Mouse (Mus musculus) R1 (cell line): ENCODE data around the gene Aco2.

Source experiments
- DNase-seq: peaks from one replicate; pipeline ENCODE4 v3.0.0-alpha.2; 2018; ENCODE audit warnings: low read depth, low spot score

Aco2 gene

GRCm38 (mm10) chr15:81845724-81846123, 26.4 kb upstream of the Aco2 start:
- DNase-seq = peak; percentile 48

DNA sequence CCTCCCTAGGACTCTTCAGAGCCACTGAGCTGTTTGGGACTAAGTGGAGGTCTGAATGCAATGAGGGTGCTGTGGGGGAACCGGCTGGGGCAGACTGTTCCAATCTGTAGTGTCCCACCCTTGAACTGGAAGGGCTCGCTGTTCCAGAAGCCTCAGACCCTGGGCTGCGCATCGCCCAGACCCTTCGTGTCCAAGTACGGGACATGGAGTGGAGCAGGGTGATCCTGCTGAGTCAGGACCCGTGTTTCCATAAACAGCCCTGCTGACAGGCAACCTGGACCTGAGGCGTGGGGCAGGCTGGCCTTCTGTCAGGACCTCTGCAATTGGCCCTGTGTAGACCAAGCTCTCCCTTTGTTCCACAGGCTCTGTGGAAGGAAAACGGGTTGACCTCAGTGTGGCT, 25.4 kb upstream of the Aco2 start:
- no peak for DNase-seq

- DNase-seq = no peak
Measured at GRCm38 (mm10) chr15:81847161-81847560, 24.9 kb upstream of the Aco2 start.

- no peak for DNase-seq
Measured at GRCm38 (mm10) chr15:81847861-81848260, 24.2 kb upstream of the Aco2 start.

DNA sequence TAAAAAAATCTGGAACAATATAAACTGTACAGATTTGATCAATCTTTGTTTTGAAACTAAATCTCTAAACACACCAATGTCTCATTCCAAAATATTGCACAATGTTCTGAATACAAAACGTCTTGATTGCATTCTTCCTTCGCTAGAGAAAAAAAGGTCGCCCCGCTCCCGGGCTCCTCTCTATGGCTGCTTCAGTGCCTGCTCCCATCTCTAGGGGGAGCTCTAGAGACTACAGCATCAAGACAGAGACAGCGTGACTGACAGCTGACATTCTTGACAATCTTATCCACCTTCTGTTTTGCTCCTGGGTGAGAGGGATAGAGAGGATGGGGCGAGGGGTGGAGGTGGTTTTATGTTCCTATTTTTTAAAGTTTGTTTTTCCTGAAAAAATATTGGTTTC, 23.8 kb upstream of the Aco2 start:
- DNase-seq = peak; percentile 88

- no peak for DNase-seq
Measured at GRCm38 (mm10) chr15:81849104-81849503, 23.0 kb upstream of the Aco2 start.

GRCm38 (mm10) chr15:81850718-81851117, 21.4 kb upstream of the Aco2 start:
- DNase-seq = no peak

- no peak for DNase-seq
Measured at GRCm38 (mm10) chr15:81851375-81851774, 20.7 kb upstream of the Aco2 start.

DNA sequence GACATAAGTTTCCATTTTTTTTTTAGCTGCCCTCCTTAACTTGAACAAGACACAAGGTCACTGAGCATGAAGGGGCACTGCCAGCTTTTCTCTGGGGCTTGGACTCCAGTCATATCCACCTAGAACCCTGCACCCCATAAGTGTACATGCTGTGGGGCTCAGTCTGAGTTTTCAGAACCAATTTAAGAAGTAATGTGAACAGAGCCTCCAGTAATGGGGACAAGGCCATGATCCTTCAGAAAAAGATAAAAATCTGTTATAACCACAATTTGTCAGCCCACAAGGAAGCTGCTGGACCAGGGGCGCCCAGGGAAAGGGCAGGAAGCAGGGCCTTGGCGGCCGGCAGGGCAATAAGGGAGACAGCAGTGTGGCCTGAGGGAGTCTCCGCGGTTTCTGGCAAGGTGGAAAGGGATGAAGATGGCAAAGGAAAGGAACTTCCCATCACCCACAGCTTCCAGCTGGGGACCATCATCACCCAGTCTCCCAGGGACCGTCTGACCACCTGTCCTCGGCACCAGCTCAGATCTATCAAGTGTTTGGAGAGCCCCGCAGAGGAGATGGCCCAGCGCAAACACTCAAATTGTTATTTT, 19.6 kb upstream of the Aco2 start:
- no peak for DNase-seq

- no peak for DNase-seq
Measured at GRCm38 (mm10) chr15:81853081-81853480, 19.0 kb upstream of the Aco2 start.

- peak; percentile 93 for DNase-seq
Measured at GRCm38 (mm10) chr15:81856030-81856790, 15.9 kb upstream of the Aco2 start.

- DNase-seq = no peak
Measured at GRCm38 (mm10) chr15:81856938-81857723, 15.0 kb upstream of the Aco2 start.

DNA sequence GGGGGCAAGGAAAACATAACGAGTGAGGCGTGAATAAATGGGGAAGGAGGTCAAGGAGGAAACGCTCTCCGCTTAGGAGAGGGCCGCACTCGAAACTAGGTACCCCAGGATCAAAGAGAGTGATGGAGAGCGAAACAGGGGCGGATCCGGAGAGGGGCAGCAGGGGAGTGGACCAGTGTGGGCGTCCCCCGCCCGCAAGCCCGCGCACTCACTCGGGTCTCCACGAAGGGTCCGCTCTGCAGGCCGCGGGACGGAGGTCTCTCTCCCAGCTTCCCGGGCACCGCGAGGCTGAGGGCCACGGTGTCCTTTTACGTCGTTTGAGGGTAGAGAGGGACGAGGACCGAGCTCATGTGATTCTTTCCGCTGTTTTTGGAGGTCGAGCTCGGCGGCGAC, 14.4 kb upstream of the Aco2 start:
- DNase-seq = no peak

DNA sequence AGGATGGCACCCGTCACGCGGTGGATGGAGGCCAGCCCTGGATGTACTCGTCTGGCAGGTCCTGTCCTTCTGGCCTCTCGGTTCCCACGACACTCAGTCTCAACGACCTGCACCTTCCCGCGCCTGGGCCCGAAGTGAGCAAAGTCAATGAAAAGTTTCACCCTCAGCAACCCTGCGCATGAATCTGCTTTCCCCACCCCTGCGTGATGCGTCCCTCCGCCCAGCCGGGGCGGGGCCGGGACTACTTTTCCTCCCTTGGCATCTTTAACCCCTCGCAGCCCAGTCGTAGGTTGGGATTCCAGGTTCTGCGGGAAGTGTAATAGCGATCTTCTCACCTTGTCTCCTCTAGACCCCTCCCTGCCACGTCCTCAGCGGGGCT, 14.0 kb upstream of the Aco2 start:
- peak; percentile 92 for DNase-seq

- DNase-seq = peak; percentile 59
Measured at GRCm38 (mm10) chr15:81858517-81859329, 13.4 kb upstream of the Aco2 start, which contains the start of gene Tob2. Tob2 (minus strand) TSS chr15:81858796.

DNA sequence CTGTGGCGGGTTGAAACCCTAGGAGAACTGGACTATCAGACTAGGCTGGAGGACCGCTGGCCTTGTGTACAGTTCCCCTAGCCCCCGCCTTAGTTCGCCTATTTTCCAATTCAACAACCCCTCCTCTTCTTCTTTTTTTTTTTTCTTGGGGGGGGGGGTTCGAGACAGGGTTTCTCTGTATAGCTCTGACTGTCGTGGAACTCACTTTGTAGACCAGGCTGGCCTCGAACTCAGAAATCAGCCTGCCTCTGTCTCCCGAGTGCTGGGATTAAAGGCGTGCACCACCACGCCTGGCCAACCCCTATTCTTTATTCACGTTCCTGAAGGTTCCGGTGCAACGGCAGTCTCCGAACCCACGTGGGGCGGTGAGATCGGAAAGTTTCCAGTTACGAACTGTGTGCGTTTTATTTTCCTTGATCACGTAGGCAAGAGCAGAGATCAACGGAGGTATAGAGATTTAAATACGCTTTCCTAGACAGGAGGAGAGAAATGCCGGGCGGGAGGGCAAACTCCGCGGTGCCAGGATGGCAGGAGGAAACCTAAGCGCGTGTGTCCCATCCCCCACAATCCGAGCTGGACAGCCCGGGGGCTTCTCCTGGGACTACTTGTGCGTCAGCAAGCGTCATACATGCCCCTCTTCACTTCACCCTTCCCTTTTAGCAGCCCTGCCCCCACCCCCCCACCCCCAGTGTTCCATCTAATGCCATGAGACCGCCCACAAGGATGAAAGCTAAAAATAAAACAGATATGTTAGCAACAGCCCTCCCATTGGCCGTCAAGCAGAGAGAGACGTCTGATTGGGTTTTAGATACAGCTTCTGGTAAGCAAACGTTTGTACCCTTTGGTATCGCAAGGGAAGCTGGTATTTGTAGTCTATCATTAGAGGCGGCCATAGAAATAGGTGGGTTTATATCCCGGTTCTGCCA, 12.5 kb upstream of the Aco2 start:
- peak; percentile 85 for DNase-seq

GRCm38 (mm10) chr15:81860471-81861135, 11.5 kb upstream of the Aco2 start:
- no peak for DNase-seq

DNA sequence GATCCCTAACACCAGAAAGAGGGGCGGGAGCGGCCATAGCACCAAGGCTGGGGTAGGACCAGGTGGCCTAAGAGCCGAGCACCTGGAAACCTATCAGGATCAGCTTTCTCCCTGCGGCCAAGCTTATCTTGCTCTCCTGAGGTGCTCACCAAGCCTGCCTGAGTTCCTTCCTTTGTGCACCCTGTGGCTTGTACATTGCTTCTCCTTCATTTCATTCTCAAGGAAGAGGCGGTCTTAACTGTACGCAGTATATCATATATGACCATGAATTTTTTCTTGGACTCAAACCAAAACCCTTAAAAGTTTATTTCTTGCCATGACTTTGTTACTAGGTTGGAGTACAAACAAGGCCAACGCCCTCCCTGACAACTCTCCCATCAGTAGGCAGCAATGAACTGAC, 7.9 kb upstream of the Aco2 start:
- DNase-seq = no peak

- no peak for DNase-seq
Measured at GRCm38 (mm10) chr15:81869985-81870384, 2.1 kb upstream of the Aco2 start.

DNA sequence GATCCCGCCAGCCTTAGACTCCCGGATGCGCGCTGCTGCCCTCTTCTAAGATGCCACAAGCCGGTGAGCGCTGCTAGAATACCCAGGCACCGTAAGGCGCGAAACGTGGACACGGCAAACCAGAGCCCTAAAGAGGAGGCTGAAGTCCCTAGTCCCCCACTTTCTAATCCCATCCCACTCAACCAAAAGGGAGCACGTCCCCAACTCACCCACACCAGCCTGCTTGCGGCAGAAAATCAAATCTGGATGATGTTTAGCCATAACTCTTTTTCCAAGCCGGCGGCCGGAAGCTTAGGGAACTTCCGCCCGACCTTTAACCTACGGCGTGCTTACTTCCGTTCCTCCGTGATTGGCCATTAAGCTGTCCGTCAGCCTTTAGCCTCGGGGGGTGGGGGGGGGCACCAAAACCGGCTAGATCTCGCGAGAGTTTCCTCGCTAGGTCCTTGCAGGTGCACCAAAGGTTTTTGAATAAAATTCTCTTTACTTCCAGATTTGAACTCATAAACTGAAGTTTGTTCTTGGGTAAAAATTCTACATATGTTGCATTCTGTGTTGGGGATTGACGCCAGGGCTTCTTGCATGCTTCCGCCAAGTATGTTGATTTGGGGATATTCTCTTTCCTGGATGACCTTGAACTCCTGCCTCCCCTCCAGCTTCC, 376 bp upstream of the Aco2 start, which contains the start of gene Phf5a:
TSS of gene Phf5a (minus strand) at position 308 of the 658 bp plus-strand sequence.
- peak; percentile 98 for DNase-seq
